Mouse (Mus musculus): ENCODE measurements around the gene Crygs. TPM values are rescaled to one million over a fixed set of nuclear protein-coding genes. Genes with fewer than 3 reads are reported as not detected.

The Crygs gene
- polyA plus RNA-seq, 1 experiment: not detected

- Histone ChIP-seq H3K36me3 (ENCODE audit: control insufficient read depth, insufficient read depth, low read length) (no peaks in the 10 kb centered on the region), H3K4me3 (ENCODE audit: control insufficient read depth, low read depth, low read length) (peak overlapping the region; percentile 94), H3K4me1 (ENCODE audit: control insufficient read depth, insufficient read depth, low read length) (peaks cover 3% of the 10 kb centered on the region; the same call in 1 of the 2 replicates), H3K27ac (ENCODE audit: control insufficient read depth, insufficient read depth, low read depth, low read length) (peak overlapping the region; percentile 83), H3K27me3 (ENCODE audit: control insufficient read depth, insufficient read depth, low read length) (no peaks in the 10 kb centered on the region)
- TF ChIP-seq CTCF (IDR thresholded peaks at IDR 0.05; ENCODE audit: control insufficient read depth, insufficient read depth, insufficient replicate concordance, low read depth, low read length) (no peak), POLR2A (IDR thresholded peaks at IDR 0.05; ENCODE audit: control insufficient read depth, low read depth, low read length) (no peak)
Observed at GRCm38 (mm10) chr16:22844834-22845233, 33.5 kb upstream of the Crygs start.

DNA sequence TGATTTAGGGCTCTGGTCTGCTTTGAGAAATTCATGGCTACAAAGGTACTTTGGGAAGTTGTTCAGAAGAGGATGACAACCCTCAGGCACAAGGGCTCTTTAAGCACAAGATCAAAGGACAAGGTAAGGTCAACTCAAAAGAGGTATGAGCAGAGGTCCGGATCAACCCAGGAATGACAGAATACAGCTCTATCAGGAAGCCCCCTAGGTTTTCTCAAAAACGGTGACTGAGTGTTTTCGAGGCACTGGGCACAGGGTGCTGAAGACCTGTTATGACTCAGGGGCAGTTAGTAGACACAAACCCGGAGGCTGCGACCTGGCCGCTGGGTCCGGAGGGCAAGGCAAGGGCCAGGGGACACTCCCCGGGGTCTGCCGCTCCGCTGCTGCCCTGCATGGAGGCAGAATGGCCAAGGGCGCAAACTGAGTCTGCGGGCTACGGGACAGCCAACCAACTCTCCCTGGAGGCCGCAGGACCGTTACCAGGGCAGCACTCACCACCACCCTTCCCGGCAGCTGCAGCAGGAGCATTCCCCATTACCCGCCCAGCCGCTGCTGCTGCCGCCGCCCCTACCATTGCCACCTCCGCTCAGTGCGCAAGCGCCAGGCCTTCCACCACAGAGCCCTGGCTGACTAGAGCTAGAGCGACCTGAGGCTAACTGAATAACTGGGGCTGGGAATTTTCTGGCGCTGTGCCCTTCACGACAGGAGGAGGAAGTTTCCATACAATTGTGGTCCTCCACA, 32.9 kb upstream of the Crygs start:
- H3K27me3 ChIP-seq (ENCODE audit: control insufficient read depth, insufficient read depth, low read length): no peaks in the 10 kb centered on the region
- H3K27ac ChIP-seq (ENCODE audit: control insufficient read depth, insufficient read depth, low read depth, low read length): peak overlapping the region; percentile 83
- H3K36me3 ChIP-seq (ENCODE audit: control insufficient read depth, insufficient read depth, low read length): no peaks in the 10 kb centered on the region
- peak overlapping the region; percentile 94 for H3K4me3 ChIP-seq (ENCODE audit: control insufficient read depth, low read depth, low read length)
- TF ChIP-seq CTCF (IDR thresholded peaks at IDR 0.05; ENCODE audit: control insufficient read depth, insufficient read depth, insufficient replicate concordance, low read depth, low read length): no peak
- peak; percentile 86 for TF ChIP-seq POLR2A (IDR thresholded peaks at IDR 0.05; ENCODE audit: control insufficient read depth, low read depth, low read length)
- H3K4me1 ChIP-seq (ENCODE audit: control insufficient read depth, insufficient read depth, low read length): peaks cover 3% of the 10 kb centered on the region; the same call in 1 of the 2 replicates

DNA sequence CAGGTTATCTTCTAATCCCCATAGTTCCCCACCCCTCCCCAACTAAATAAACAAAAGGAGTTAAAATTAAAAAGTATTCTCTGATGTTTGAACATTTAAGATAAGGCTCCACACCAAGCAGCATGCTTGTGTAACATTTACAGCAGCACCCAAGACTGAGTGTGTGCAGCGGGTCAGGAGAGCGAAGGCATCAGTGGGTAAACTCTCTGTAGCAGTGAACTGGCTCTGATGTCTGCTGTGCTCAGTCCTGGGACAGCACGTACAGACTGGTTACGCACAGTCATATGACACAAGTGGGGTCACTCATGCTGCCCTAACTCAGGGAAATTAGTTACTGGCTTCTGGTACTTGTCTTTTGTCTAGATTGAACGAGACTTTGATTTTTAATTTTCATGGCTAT, 31.5 kb upstream of the Crygs start:
- Histone ChIP-seq H3K27me3 (ENCODE audit: control insufficient read depth, insufficient read depth, low read length) (no peaks in the 10 kb centered on the region), H3K4me1 (ENCODE audit: control insufficient read depth, insufficient read depth, low read length) (peaks cover 3% of the 10 kb centered on the region; the same call in 1 of the 2 replicates), H3K4me3 (ENCODE audit: control insufficient read depth, low read depth, low read length) (no peak overlapping the region), H3K27ac (ENCODE audit: control insufficient read depth, insufficient read depth, low read depth, low read length) (no peak overlapping the region), H3K36me3 (ENCODE audit: control insufficient read depth, insufficient read depth, low read length) (no peaks in the 10 kb centered on the region)
- no peak for TF ChIP-seq POLR2A (IDR thresholded peaks at IDR 0.05; ENCODE audit: control insufficient read depth, low read depth, low read length)
- TF ChIP-seq CTCF (IDR thresholded peaks at IDR 0.05; ENCODE audit: control insufficient read depth, insufficient read depth, insufficient replicate concordance, low read depth, low read length): no peak

DNA sequence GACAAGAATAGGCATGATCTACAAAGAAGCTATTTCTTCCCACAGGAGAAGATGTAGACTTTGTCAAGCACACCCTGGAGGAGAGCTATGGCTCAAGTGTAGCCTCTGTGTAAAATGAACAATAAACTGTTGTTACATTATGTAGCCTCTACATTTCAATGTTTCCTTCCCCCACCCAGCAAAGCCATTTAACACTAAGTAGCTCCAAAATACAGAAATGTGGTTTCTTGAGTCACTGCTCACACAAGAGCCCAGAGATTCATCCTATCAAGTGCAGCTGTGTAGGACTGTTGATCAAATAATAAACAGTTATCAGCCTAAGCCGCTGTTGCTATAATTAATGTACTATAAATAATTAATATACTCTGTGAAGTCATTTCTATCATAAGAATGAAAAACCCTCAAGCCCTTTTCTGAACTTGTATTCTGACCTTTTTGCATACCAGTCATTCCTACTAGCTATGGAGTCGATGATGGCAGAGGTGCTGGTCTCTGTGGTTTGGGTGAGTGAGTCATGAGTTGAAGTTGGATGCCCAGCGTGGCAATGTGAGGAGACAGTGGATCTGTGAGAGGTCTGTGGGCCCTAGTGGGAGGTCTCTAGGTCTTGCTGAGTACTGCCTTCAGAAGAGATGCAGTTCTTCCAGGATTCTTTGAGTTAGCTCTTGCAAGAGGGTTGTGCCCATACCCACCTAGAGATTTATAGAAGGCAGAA, 27.9 kb upstream of the Crygs start:
- Histone ChIP-seq H3K27ac (ENCODE audit: control insufficient read depth, insufficient read depth, low read depth, low read length) (no peak overlapping the region), H3K36me3 (ENCODE audit: control insufficient read depth, insufficient read depth, low read length) (peaks cover 2% of the 10 kb centered on the region), H3K4me3 (ENCODE audit: control insufficient read depth, low read depth, low read length) (no peak overlapping the region), H3K4me1 (ENCODE audit: control insufficient read depth, insufficient read depth, low read length) (no peaks in the 10 kb centered on the region), H3K27me3 (ENCODE audit: control insufficient read depth, insufficient read depth, low read length) (no peaks in the 10 kb centered on the region)
- no peak for TF ChIP-seq CTCF (IDR thresholded peaks at IDR 0.05; ENCODE audit: control insufficient read depth, insufficient read depth, insufficient replicate concordance, low read depth, low read length)
- TF ChIP-seq POLR2A (IDR thresholded peaks at IDR 0.05; ENCODE audit: control insufficient read depth, low read depth, low read length): no peak

DNA sequence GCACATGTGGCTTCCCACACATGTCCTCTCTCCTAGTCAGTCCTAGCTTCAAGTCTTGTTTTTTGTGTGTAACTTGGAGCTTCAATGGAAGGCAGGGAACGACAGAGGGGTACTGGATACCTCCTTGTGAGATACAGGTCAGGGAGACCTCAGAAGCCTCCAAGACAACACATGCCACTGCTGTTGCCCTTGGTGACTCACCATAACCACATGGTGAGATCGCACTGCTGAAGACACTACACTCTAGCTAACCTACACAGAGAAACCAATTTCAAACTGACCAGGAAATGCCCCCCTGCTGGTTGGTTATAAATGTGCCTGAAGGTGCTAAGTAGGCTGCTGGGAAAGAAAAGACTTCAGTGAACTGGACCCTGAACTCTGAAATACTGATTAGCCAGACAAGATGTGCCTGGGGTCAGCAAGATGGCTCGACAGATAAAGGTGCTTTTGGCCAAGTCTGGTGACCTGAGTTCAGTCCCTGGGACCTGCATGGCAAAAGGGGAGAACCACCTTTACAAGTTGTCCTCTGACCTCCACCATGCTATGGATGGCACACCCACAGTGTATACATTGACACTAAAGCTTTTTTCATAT, 21.7 kb upstream of the Crygs start:
- Histone ChIP-seq H3K4me3 (ENCODE audit: control insufficient read depth, low read depth, low read length) (no peak overlapping the region), H3K27ac (ENCODE audit: control insufficient read depth, insufficient read depth, low read depth, low read length) (no peak overlapping the region), H3K4me1 (ENCODE audit: control insufficient read depth, insufficient read depth, low read length) (no peaks in the 10 kb centered on the region), H3K27me3 (ENCODE audit: control insufficient read depth, insufficient read depth, low read length) (no peaks in the 10 kb centered on the region), H3K36me3 (ENCODE audit: control insufficient read depth, insufficient read depth, low read length) (peaks cover 2% of the 10 kb centered on the region)
- TF ChIP-seq POLR2A (IDR thresholded peaks at IDR 0.05; ENCODE audit: control insufficient read depth, low read depth, low read length) (no peak), CTCF (IDR thresholded peaks at IDR 0.05; ENCODE audit: control insufficient read depth, insufficient read depth, insufficient replicate concordance, low read depth, low read length) (no peak)

- no peak overlapping the region for H3K4me3 ChIP-seq (ENCODE audit: control insufficient read depth, low read depth, low read length)
- no peak for TF ChIP-seq CTCF (IDR thresholded peaks at IDR 0.05; ENCODE audit: control insufficient read depth, insufficient read depth, insufficient replicate concordance, low read depth, low read length)
- H3K27ac ChIP-seq (ENCODE audit: control insufficient read depth, insufficient read depth, low read depth, low read length): no peak overlapping the region
- peaks cover 2% of the 10 kb centered on the region for H3K36me3 ChIP-seq (ENCODE audit: control insufficient read depth, insufficient read depth, low read length)
- no peaks in the 10 kb centered on the region for H3K27me3 ChIP-seq (ENCODE audit: control insufficient read depth, insufficient read depth, low read length)
- H3K4me1 ChIP-seq (ENCODE audit: control insufficient read depth, insufficient read depth, low read length): no peaks in the 10 kb centered on the region
Observed at GRCm38 (mm10) chr16:22820731-22821130, 9.4 kb upstream of the Crygs start.

DNA sequence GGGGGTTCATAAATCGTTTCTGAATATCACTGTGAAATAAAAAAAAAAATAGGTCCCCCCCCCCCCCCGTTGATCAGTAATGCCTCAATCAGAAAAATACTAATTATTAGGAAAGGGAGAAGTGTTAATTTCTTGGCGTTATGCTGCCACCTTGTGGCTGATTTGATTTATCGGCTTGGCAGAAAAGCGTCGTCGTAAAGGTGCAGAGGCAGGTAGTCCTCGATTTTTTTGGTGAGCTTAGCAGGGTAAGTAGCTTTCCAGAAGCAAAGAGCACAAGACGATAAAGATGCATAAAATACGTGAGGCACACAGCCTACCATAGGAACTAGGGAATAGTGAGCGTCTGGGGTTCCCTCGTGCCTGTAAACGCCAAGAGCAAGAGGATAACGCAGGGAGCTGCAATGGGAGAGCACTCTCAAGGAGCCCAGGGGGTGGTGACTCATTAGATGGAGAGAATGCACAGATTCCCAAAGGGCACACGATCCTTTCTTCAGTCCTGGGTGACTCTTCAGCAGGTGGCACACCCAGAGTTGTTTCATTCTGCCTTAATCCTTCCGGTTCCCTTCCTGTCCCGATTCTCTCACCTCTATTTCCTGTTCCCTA, 3.8 kb downstream of the Crygs start:
- no peaks in the 10 kb centered on the region for H3K27me3 ChIP-seq (ENCODE audit: control insufficient read depth, insufficient read depth, low read length)
- no peak overlapping the region for H3K27ac ChIP-seq (ENCODE audit: control insufficient read depth, insufficient read depth, low read depth, low read length)
- TF ChIP-seq POLR2A (IDR thresholded peaks at IDR 0.05; ENCODE audit: control insufficient read depth, low read depth, low read length) (no peak), CTCF (IDR thresholded peaks at IDR 0.05; ENCODE audit: control insufficient read depth, insufficient read depth, insufficient replicate concordance, low read depth, low read length) (no peak)

More for the DNA sequence above, 3.8 kb downstream of the Crygs start:
- Histone ChIP-seq H3K4me3 (ENCODE audit: control insufficient read depth, low read depth, low read length) (no peak overlapping the region), H3K36me3 (ENCODE audit: control insufficient read depth, insufficient read depth, low read length) (no peaks in the 10 kb centered on the region), H3K4me1 (ENCODE audit: control insufficient read depth, insufficient read depth, low read length) (peaks cover 4% of the 10 kb centered on the region)

Data from testis, adult 2 months (tissue).